Mouse (Mus musculus): ENCODE data around the gene Gm10382. TPM values are rescaled to one million over a fixed set of nuclear protein-coding genes. Genes with fewer than 3 reads are reported as not detected.
A peak's percentile ranks its signal among the peaks of the same experiment; 100 is the strongest.

The Gm10382 gene
- polyA plus RNA-seq, 1 experiment from 2014 or later, result 0.28 TPM

GRCm38 (mm10) chr5:125404903-125405545 is 15.9 kb downstream of the Gm10382 start:
- Histone ChIP-seq H3K9me3 (ENCODE audit: control insufficient read depth, low read length) (no peaks in the 10 kb centered on the region), H3K4me1 (ENCODE audit: control insufficient read depth, insufficient read depth, low read length) (peaks cover 11% of the 10 kb centered on the region; the same call in 1 of the 2 replicates), H3K27me3 (ENCODE audit: control insufficient read depth, insufficient read depth, low read length) (no peaks in the 10 kb centered on the region), H3K4me2 (ENCODE audit: low read depth, severe bottlenecking) (peak overlapping the region; percentile 71), H3K36me3 (ENCODE audit: control insufficient read depth, insufficient read depth, low read length) (no peaks in the 10 kb centered on the region), H3K4me3 (ENCODE audit: low read depth, low read length) (peak overlapping the region; percentile 35), H3K27ac (replicated peaks; ENCODE audit: low read depth, low read length) (peak overlapping the region; percentile 57; the same call in 1 of the 2 replicates), H3K9ac (ENCODE audit: low read length) (peak overlapping the region; percentile 56)
- ATAC-seq (ENCODE audit: insufficient number of reproducible peaks, low FRiP score, low TSS enrichment, low read depth) (0 out of 2 replicates have a peak, but pooled peaks have one; percentile 27), DNase-seq (ENCODE audit: low spot score) (peak; percentile 86)
- under 1% methylated on average over 28 of the region's 28 CpGs for WGBS

- Histone ChIP-seq H3K4me3 (ENCODE audit: low read depth, low read length) (peak overlapping the region; percentile 35), H3K4me1 (ENCODE audit: control insufficient read depth, insufficient read depth, low read length) (peaks cover 11% of the 10 kb centered on the region; the same call in 1 of the 2 replicates), H3K27me3 (ENCODE audit: control insufficient read depth, insufficient read depth, low read length) (no peaks in the 10 kb centered on the region), H3K9me3 (ENCODE audit: control insufficient read depth, low read length) (no peaks in the 10 kb centered on the region), H3K27ac (replicated peaks; ENCODE audit: low read depth, low read length) (no peak overlapping the region), H3K4me2 (ENCODE audit: low read depth, severe bottlenecking) (peak overlapping the region; percentile 71), H3K36me3 (ENCODE audit: control insufficient read depth, insufficient read depth, low read length) (no peaks in the 10 kb centered on the region), H3K9ac (ENCODE audit: low read length) (peak overlapping the region; percentile 56)
- DNase-seq (ENCODE audit: low spot score) (peak; percentile 96), ATAC-seq (ENCODE audit: insufficient number of reproducible peaks, low FRiP score, low TSS enrichment, low read depth) (peak; percentile 42; the same call in 1 of the 2 replicates)
- under 1% methylated on average over 31 of the region's 31 CpGs for WGBS
Measured at GRCm38 (mm10) chr5:125405546-125406248, 16.6 kb downstream of the Gm10382 start.

- H3K27ac ChIP-seq (replicated peaks; ENCODE audit: low read depth, low read length), result 0 out of 2 replicates have a peak overlapping the region, but pooled peaks have one; percentile 0
- no peaks in the 10 kb centered on the region for H3K27me3 ChIP-seq (ENCODE audit: control insufficient read depth, insufficient read depth, low read length)
- DNase-seq (ENCODE audit: low spot score) (peak; percentile 73), ATAC-seq (ENCODE audit: insufficient number of reproducible peaks, low FRiP score, low TSS enrichment, low read depth) (no peak)
- H3K9ac ChIP-seq (ENCODE audit: low read length), result peak overlapping the region; percentile 44
- H3K36me3 ChIP-seq (ENCODE audit: control insufficient read depth, insufficient read depth, low read length), result no peaks in the 10 kb centered on the region
- H3K9me3 ChIP-seq (ENCODE audit: control insufficient read depth, low read length), result no peaks in the 10 kb centered on the region
- peak overlapping the region; percentile 35 for H3K4me3 ChIP-seq (ENCODE audit: low read depth, low read length)
- peak overlapping the region; percentile 46 for H3K4me2 ChIP-seq (ENCODE audit: low read depth, severe bottlenecking)
- peaks cover 11% of the 10 kb centered on the region; the same call in 1 of the 2 replicates for H3K4me1 ChIP-seq (ENCODE audit: control insufficient read depth, insufficient read depth, low read length)
- WGBS, result 3% methylated on average over 20 of the region's 20 CpGs
Measured at GRCm38 (mm10) chr5:125406322-125407016, 17.3 kb downstream of the Gm10382 start.

GRCm38 (mm10) chr5:125407020-125407830 is 18.1 kb downstream of the Gm10382 start:
- 58% methylated on average over 13 of the region's 13 CpGs for WGBS
- Histone ChIP-seq H3K4me1 (ENCODE audit: control insufficient read depth, insufficient read depth, low read length) (peaks cover 11% of the 10 kb centered on the region; the same call in 1 of the 2 replicates), H3K9ac (ENCODE audit: low read length) (no peak overlapping the region), H3K27me3 (ENCODE audit: control insufficient read depth, insufficient read depth, low read length) (no peaks in the 10 kb centered on the region), H3K27ac (replicated peaks; ENCODE audit: low read depth, low read length) (no peak overlapping the region), H3K4me2 (ENCODE audit: low read depth, severe bottlenecking) (peak overlapping the region; percentile 46), H3K36me3 (ENCODE audit: control insufficient read depth, insufficient read depth, low read length) (no peaks in the 10 kb centered on the region), H3K4me3 (ENCODE audit: low read depth, low read length) (peak overlapping the region; percentile 35), H3K9me3 (ENCODE audit: control insufficient read depth, low read length) (no peaks in the 10 kb centered on the region)
- DNase-seq (ENCODE audit: low spot score), result no peak
- no peak for ATAC-seq (ENCODE audit: insufficient number of reproducible peaks, low FRiP score, low TSS enrichment, low read depth)

GRCm38 (mm10) chr5:125407910-125408575 is 18.9 kb downstream of the Gm10382 start:
- ATAC-seq (ENCODE audit: insufficient number of reproducible peaks, low FRiP score, low TSS enrichment, low read depth) (no peak), DNase-seq (ENCODE audit: low spot score) (no peak)
- Histone ChIP-seq H3K9ac (ENCODE audit: low read length) (no peak overlapping the region), H3K27me3 (ENCODE audit: control insufficient read depth, insufficient read depth, low read length) (no peaks in the 10 kb centered on the region), H3K4me3 (ENCODE audit: low read depth, low read length) (no peak overlapping the region), H3K36me3 (ENCODE audit: control insufficient read depth, insufficient read depth, low read length) (no peaks in the 10 kb centered on the region), H3K9me3 (ENCODE audit: control insufficient read depth, low read length) (no peaks in the 10 kb centered on the region), H3K4me2 (ENCODE audit: low read depth, severe bottlenecking) (peak overlapping the region; percentile 7; the same call in 1 of the 2 replicates), H3K27ac (replicated peaks; ENCODE audit: low read depth, low read length) (no peak overlapping the region), H3K4me1 (ENCODE audit: control insufficient read depth, insufficient read depth, low read length) (peaks cover 11% of the 10 kb centered on the region; the same call in 1 of the 2 replicates)
- 71% methylated on average over 14 of the region's 14 CpGs for WGBS

GRCm38 (mm10) chr5:125408842-125409241 is 19.7 kb downstream of the Gm10382 start:
- Histone ChIP-seq H3K4me2 (ENCODE audit: low read depth, severe bottlenecking) (peak overlapping the region; percentile 38; the same call in 1 of the 2 replicates), H3K9me3 (ENCODE audit: control insufficient read depth, low read length) (no peaks in the 10 kb centered on the region), H3K9ac (ENCODE audit: low read length) (no peak overlapping the region), H3K27ac (replicated peaks; ENCODE audit: low read depth, low read length) (no peak overlapping the region), H3K4me1 (ENCODE audit: control insufficient read depth, insufficient read depth, low read length) (peaks cover 11% of the 10 kb centered on the region; the same call in 1 of the 2 replicates), H3K36me3 (ENCODE audit: control insufficient read depth, insufficient read depth, low read length) (0 out of 2 replicates have a peak, but pooled peaks cover 2% of the 10 kb centered on the region), H3K4me3 (ENCODE audit: low read depth, low read length) (peak overlapping the region; percentile 26), H3K27me3 (ENCODE audit: control insufficient read depth, insufficient read depth, low read length) (no peaks in the 10 kb centered on the region)
- ATAC-seq (ENCODE audit: insufficient number of reproducible peaks, low FRiP score, low TSS enrichment, low read depth), result peak; percentile 67
- WGBS, result 1% methylated on average over 13 of the region's 13 CpGs
- peak; percentile 95 for DNase-seq (ENCODE audit: low spot score)

- no peaks in the 10 kb centered on the region for H3K9me3 ChIP-seq (ENCODE audit: control insufficient read depth, low read length)
- peak; percentile 49; the same call in 1 of the 2 replicates for ATAC-seq (ENCODE audit: insufficient number of reproducible peaks, low FRiP score, low TSS enrichment, low read depth)
- 0 out of 2 replicates have a peak overlapping the region, but pooled peaks have one; percentile 22 for H3K9ac ChIP-seq (ENCODE audit: low read length)
- peak overlapping the region; percentile 38 for H3K4me2 ChIP-seq (ENCODE audit: low read depth, severe bottlenecking)
- peak; percentile 86 for DNase-seq (ENCODE audit: low spot score)
- H3K36me3 ChIP-seq (ENCODE audit: control insufficient read depth, insufficient read depth, low read length), result 0 out of 2 replicates have a peak, but pooled peaks cover 2% of the 10 kb centered on the region
- WGBS, result 8% methylated on average over 20 of the region's 20 CpGs
- H3K4me3 ChIP-seq (ENCODE audit: low read depth, low read length), result peak overlapping the region; percentile 26
- 0 out of 2 replicates have a peak overlapping the region, but pooled peaks have one; percentile 30 for H3K27ac ChIP-seq (replicated peaks; ENCODE audit: low read depth, low read length)
- no peaks in the 10 kb centered on the region for H3K27me3 ChIP-seq (ENCODE audit: control insufficient read depth, insufficient read depth, low read length)
- H3K4me1 ChIP-seq (ENCODE audit: control insufficient read depth, insufficient read depth, low read length), result peaks cover 11% of the 10 kb centered on the region; the same call in 1 of the 2 replicates
Measured at GRCm38 (mm10) chr5:125409348-125410090, 20.4 kb downstream of the Gm10382 start.
